Mouse (Mus musculus): ENCODE results near the gene Gm16429.
"Not testable (repeated sequence)": the region's sequence is repeated elsewhere in the genome, so short reads cannot be mapped to it uniquely, and the experiment has no call there.

Gene Gm16429

DNA sequence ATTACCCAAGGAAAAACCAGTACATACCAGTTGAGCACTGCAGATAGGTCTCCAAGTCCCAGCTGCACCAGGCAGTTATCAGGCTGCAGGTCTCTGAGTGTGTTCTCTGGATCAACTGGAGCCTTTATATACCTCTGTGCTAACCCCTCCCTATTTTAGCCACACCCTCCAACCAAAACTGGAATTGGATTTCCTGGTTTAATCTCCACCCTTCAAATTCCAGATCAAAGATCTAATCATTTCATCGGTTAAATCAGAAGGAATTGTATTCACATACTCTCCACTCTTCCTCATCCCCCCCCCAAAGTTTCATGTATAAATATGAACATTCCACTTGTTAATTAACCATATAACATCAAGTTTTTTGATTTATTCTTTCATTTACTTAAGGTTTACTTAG, at the start of gene Gm16429:
TSS of gene Gm16429 (minus strand) at position 101 of the 400 bp plus-strand sequence.
- DNase-seq (ENCODE audit: low read depth, low spot score): not testable (repeated sequence)
